28 mouse cellular contexts compared by ENCODE assay signal in genomic region chr6:123424413-123424812, GRCm38 (mm10). TPM values are rescaled to one million over a fixed set of nuclear protein-coding genes. Genes with fewer than 3 reads are reported as not detected.
"Had no signal": no experiment of that assay in that cellular context is flagged by ENCODE, and none has a peak within 500 bp of the region (broad histone marks: within the 10 kb centered on the region; RNA-seq: fewer than 3 reads in every experiment).

No protein-coding gene starts in this region.

RNA-seq across cellular contexts. Expression of gene Vmn2r20, which starts 6.5 kb away (rescaled TPM):
- total RNA-seq: gastrocnemius, adult 2 months; gastrocnemius, postnatal 10 days; gastrocnemius, postnatal 25 days; heart, adult 2 months; heart, postnatal 14 days; heart, postnatal 36 days; layer of hippocampus, adult 2 months; layer of hippocampus, postnatal 10 days; layer of hippocampus, postnatal 25 days; left cerebral cortex, adult 2 months; left cerebral cortex, postnatal 14 days; left cerebral cortex, postnatal 36 days had no signal
- polyA plus RNA-seq: frontal cortex, adult 2 months; heart, adult 2 months; heart, embryonic 11.5 days; heart, embryonic 13.5 days; heart, embryonic 15.5 days; heart, postnatal 0 days; hindbrain, embryonic 10.5 days; hindbrain, embryonic 12.5 days; hindbrain, embryonic 14.5 days; hindbrain, embryonic 16.5 days; intestine, embryonic 15.5 days; intestine, postnatal 0 days; kidney, embryonic 14.5 days; kidney, embryonic 16.5 days; limb, embryonic 10.5 days; limb, embryonic 12.5 days; limb, embryonic 14.5 days had no signal
